Mouse (Mus musculus): ENCODE measurements around the gene Emp3.

The Emp3 gene

GRCm38 (mm10) chr7:45870282-45871058, 50.7 kb downstream of the Emp3 start:
- in situ Hi-C loops (cut with MboI, MseI), result no loop called here

GRCm38 (mm10) chr7:45869787-45870186, 51.4 kb downstream of the Emp3 start:
- in situ Hi-C loops (cut with MboI, MseI), result no loop called here

GRCm38 (mm10) chr7:45869107-45869670, 52.0 kb downstream of the Emp3 start:
- in situ Hi-C loops (cut with MboI, MseI), result no loop called here

All from regulatory T cell (primary cell).